Comparison of ENCODE assay signal across 8 mouse cellular contexts in genomic region chr9:32540061-32540405, GRCm38 (mm10). TPM values are rescaled to one million over a fixed set of nuclear protein-coding genes. Genes with fewer than 3 reads are reported as not detected.
A peak's percentile ranks its signal among the peaks of the same experiment; 100 is the strongest.
DNase-seq lines count a peak whose midpoint lies in the region; ATAC-seq and TF ChIP-seq lines count a peak whose summit lies in the region.

No protein-coding gene starts in this region.

- peak overlapping the region; percentile 83 for H3K4me2 ChIP-seq in intestine, embryonic 14.5 days (ENCODE audit: low read length)
- H3K4me2 ChIP-seq in stomach, embryonic 16.5 days (ENCODE audit: low read depth, low read length), result peak overlapping the region; percentile 84

- H3K9ac ChIP-seq in intestine, embryonic 14.5 days (ENCODE audit: low read length), result peak overlapping the region; percentile 65
- peak overlapping the region; percentile 79 for H3K9ac ChIP-seq in stomach, embryonic 16.5 days (ENCODE audit: low read length)

- no peaks in the 10 kb centered on the region for H3K4me1 ChIP-seq in embryonic fibroblast, embryonic 13.5 days (ENCODE audit: control insufficient read depth, insufficient read depth, low read length)
- H3K4me1 ChIP-seq in intestine, embryonic 14.5 days (replicated peaks; ENCODE audit: control insufficient read depth, insufficient read depth, low read length), result peaks cover 20% of the 10 kb centered on the region
- peaks cover 59% of the 10 kb centered on the region for H3K4me1 ChIP-seq in megakaryocyte, embryonic 14.5 days
- peaks cover 10% of the 10 kb centered on the region for H3K4me1 ChIP-seq in stomach, embryonic 16.5 days (ENCODE audit: control insufficient read depth, insufficient read depth, low read length)

- peak; percentile 18; the same call in 1 of the 2 replicates for ATAC-seq in intestine, embryonic 14.5 days (replicated peaks; ENCODE audit: low FRiP score, low TSS enrichment, low read depth)
- ATAC-seq in stomach, embryonic 16.5 days (ENCODE audit: insufficient read depth, low FRiP score), result peak; percentile 19; the same call in 1 of the 2 replicates

- peak overlapping the region; percentile 11 for H3K27ac ChIP-seq in embryonic fibroblast, embryonic 13.5 days (ENCODE audit: insufficient read depth, low read length)
- H3K27ac ChIP-seq in intestine, embryonic 14.5 days (ENCODE audit: low read depth), result peak overlapping the region; percentile 84
- H3K27ac ChIP-seq in stomach, embryonic 16.5 days (ENCODE audit: low read length), result peak overlapping the region; percentile 83; the same call in 1 of the 2 replicates

- TF ChIP-seq CTCF in embryonic fibroblast, embryonic 13.5 days (IDR thresholded peaks at IDR 0.05; ENCODE audit: borderline replicate concordance, insufficient read depth, low read length), result no peak

- peak; percentile 32; the same call in 1 of the 2 replicates for TF ChIP-seq POLR2A in embryonic fibroblast, embryonic 13.5 days (IDR thresholded peaks at IDR 0.05; ENCODE audit: low read depth, low read length)

- H3K9me3 ChIP-seq in intestine, embryonic 14.5 days (ENCODE audit: control insufficient read depth, low read length), result no peaks in the 10 kb centered on the region
- H3K9me3 ChIP-seq in megakaryocyte, embryonic 14.5 days, result no peaks in the 10 kb centered on the region
- no peaks in the 10 kb centered on the region for H3K9me3 ChIP-seq in stomach, embryonic 16.5 days (replicated peaks; ENCODE audit: control insufficient read depth, low read length)

- H3K27me3 ChIP-seq in intestine, embryonic 14.5 days (replicated peaks; ENCODE audit: control insufficient read depth, insufficient read depth, low read length), result peaks cover 33% of the 10 kb centered on the region
- no peaks in the 10 kb centered on the region for H3K27me3 ChIP-seq in megakaryocyte, embryonic 14.5 days (replicated peaks)
- peaks cover 29% of the 10 kb centered on the region for H3K27me3 ChIP-seq in stomach, embryonic 16.5 days (ENCODE audit: control insufficient read depth, insufficient read depth, low read length)

- H3K4me3 ChIP-seq in embryonic fibroblast, embryonic 13.5 days (ENCODE audit: insufficient read depth, low read length), result peak overlapping the region; percentile 59
- H3K4me3 ChIP-seq in intestine, embryonic 14.5 days (ENCODE audit: low read depth, low read length), result peak overlapping the region; percentile 72
- H3K4me3 ChIP-seq in megakaryocyte, embryonic 14.5 days (replicated peaks), result peak overlapping the region; percentile 93
- H3K4me3 ChIP-seq in stomach, embryonic 16.5 days (replicated peaks; ENCODE audit: low read length), result peak overlapping the region; percentile 68

- DNase-seq in adrenal gland, postnatal 36 days, result peak; percentile 20 to 47
- DNase-seq in adrenal gland, postnatal 4 days (ENCODE audit: low spot score in 2 of 2), result no peak
- DNase-seq in CD4-positive helper T cell, adult 2 months (ENCODE audit: low read depth, low spot score), result peak; percentile 72
- DNase-seq in intestine, embryonic 14.5 days (ENCODE audit: low spot score), result no peak
- DNase-seq in cerebellum, adult 11 months, result no peak

- 2% methylated on average over 13 of the region's 13 CpGs for WGBS in intestine, embryonic 14.5 days
- 5% methylated on average over 13 of the region's 13 CpGs for WGBS in stomach, embryonic 16.5 days

- H3K36me3 ChIP-seq in intestine, embryonic 14.5 days (ENCODE audit: control insufficient read depth, insufficient read depth, low read length), result no peaks in the 10 kb centered on the region
- peaks cover 38% of the 10 kb centered on the region for H3K36me3 ChIP-seq in megakaryocyte, embryonic 14.5 days (replicated peaks; ENCODE audit: low read length)
- H3K36me3 ChIP-seq in stomach, embryonic 16.5 days (ENCODE audit: control insufficient read depth, insufficient read depth, low read length), result no peaks in the 10 kb centered on the region

RNA-seq across cellular contexts. Expression of gene Fli1, which starts 2.6 kb away (rescaled TPM):
- 10 to 100 TPM; 15.4 to 15.5 TPM for total RNA-seq in adrenal gland, postnatal 36 days (2021)
- total RNA-seq in adrenal gland, postnatal 4 days (2021), result 10 to 100 TPM; 27.5 to 28.1 TPM
- 5.0 and 6.8 TPM in 2 replicates for polyA plus RNA-seq in embryonic fibroblast, embryonic 13.5 days (2011; ENCODE audit: insufficient read length, low read depth, missing spikeins)
- polyA plus RNA-seq in intestine, embryonic 14.5 days (2014; fragmentation: Nextera tagmentation; extraction: Ambion mirVana), result 14.8 and 15.0 TPM in 2 replicates
- 20.8 and 61.7 TPM in 2 replicates for polyA plus RNA-seq in megakaryocyte, embryonic 14.5 days (2012; ENCODE audit: insufficient read depth, low replicate concordance)
- polyA plus RNA-seq in stomach, embryonic 16.5 days (2015; fragmentation: Nextera tagmentation; extraction: Ambion mirVana), result 9.9 and 12.8 TPM in 2 replicates

Comparison
In these comparisons a context has a peak if more than half of its experiments do, and no peak if none do; other contexts are left out.
1. DNase-seq: peak in adrenal gland, postnatal 36 days (2 of 2) and CD4-positive helper T cell, adult 2 months (single experiment); none in adrenal gland, postnatal 4 days (0 of 2), intestine, embryonic 14.5 days (single experiment) and cerebellum, adult 11 months (single experiment).
2. H3K27ac ChIP-seq: peak in every context shown above with its lines; median percentile 84 in intestine, embryonic 14.5 days; 83 in stomach, embryonic 16.5 days; 11 in embryonic fibroblast, embryonic 13.5 days.
3. Peak in every context shown above with its lines, with median percentiles within 50 percentile points of each other: H3K4me3 ChIP-seq.